Mouse (Mus musculus): ENCODE data around the gene Kdm4d. TPM values are rescaled to one million over a fixed set of nuclear protein-coding genes. Genes with fewer than 3 reads are reported as not detected.
"Not testable (repeated sequence)": the region's sequence is repeated elsewhere in the genome, so short reads cannot be mapped to it uniquely, and the experiment has no call there.

The Kdm4d gene
- total RNA-seq, 2 experiments from 2014 or later, result 0.10 to 0.12 TPM

GRCm38 (mm10) chr9:14456320-14456719 lies 44.0 kb downstream of the Kdm4d start:
- no peak for DNase-seq (ENCODE audit: low spot score in 2 of 2)

- DNase-seq (ENCODE audit: low spot score in 2 of 2), result not testable (repeated sequence)
These were observed 49.2 kb downstream of the Kdm4d start for GRCm38 (mm10) chr9:14451120-14451519.

- DNase-seq (ENCODE audit: low spot score in 2 of 2), result not testable (repeated sequence)
These were observed 53.2 kb downstream of the Kdm4d start for GRCm38 (mm10) chr9:14447086-14447485.

DNA sequence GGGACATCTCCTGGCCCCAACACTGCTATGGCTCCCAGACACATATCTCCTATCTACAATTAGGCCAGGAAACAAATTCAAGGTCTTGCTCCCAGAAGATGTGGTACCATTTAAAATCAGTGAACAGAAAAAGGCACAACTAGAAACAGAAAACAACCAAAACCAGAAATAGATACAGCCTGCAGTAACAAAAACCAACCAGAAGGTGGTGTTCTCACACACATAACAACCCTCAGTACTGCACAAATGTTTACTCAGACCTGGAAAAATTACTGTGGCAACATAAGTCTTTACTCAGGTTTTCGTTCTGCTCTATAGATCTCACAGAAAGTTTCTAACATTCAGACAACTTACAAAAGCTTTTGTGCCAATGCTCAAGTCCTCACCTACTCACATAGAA lies 59.9 kb downstream of the Kdm4d start:
- no peak for DNase-seq (ENCODE audit: low spot score in 2 of 2)

GRCm38 (mm10) chr9:14433252-14433939 lies 66.9 kb downstream of the Kdm4d start:
- no peak for DNase-seq (ENCODE audit: low spot score in 2 of 2)

Other genes starting within 250 kb of the Kdm4d start
- 10 to 100 TPM; 42.1 to 49.8 TPM for gene Sesn3, start 225.4 kb downstream of the Kdm4d start, total RNA-seq (2021)
- gene Endod1, start 119.0 kb downstream of the Kdm4d start, total RNA-seq (2021), result 10 to 100 TPM; 15.4 to 18.1 TPM
- gene Cwc15, start 135 bp upstream of the Kdm4d start, total RNA-seq (2021), result 100 to 1,000 TPM; 107 to 117 TPM
- gene Amotl1, start 144.6 kb upstream of the Kdm4d start, total RNA-seq (2021), result 100 to 1,000 TPM; 330 to 368 TPM
- under 1 TPM; 0.23 to 0.25 TPM for gene Piwil4, start 240.3 kb upstream of the Kdm4d start, total RNA-seq (2021)

Measured in gastrocnemius, postnatal 4 days (tissue).